Comparison of ENCODE assay signal across 10 mouse cellular contexts in the genomic region with DNA sequence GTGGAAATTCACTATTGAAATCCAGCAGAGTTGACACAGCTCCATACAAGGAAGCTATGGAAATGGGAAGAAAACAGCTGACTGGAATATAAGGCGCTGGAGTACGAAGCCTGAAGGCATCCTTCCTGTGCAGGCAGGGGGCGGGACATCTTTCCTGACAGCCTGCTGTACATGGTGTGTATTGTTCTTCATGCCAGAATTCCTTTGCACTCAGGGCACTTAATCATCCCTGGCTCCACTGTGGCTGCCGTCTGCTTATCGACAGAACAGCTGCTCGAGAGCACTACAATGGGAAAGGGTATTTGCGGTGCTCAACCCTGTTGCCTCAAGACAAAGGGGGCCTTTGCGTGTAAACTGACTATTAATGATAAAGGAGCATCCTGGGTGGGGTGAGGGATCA. TPM values are rescaled to one million over a fixed set of nuclear protein-coding genes. Genes with fewer than 3 reads are reported as not detected.
DNase-seq lines count a peak whose midpoint lies in the region; ATAC-seq and TF ChIP-seq lines count a peak whose summit lies in the region.
"Had no signal": no experiment of that assay in that cellular context is flagged by ENCODE, and none has a peak within 500 bp of the region (broad histone marks: within the 10 kb centered on the region; RNA-seq: fewer than 3 reads in every experiment).

No protein-coding gene starts in this region.

- no peaks in the 10 kb centered on the region for H3K4me1 ChIP-seq in intestine, embryonic 14.5 days (replicated peaks; ENCODE audit: control insufficient read depth, insufficient read depth, low read length)
- H3K4me1 ChIP-seq in intestine, postnatal 0 days (replicated peaks; ENCODE audit: control insufficient read depth, insufficient read depth, low read length), result no peaks in the 10 kb centered on the region
- H3K4me1 ChIP-seq in hindbrain, embryonic 16.5 days (ENCODE audit: control insufficient read depth, insufficient read depth, low read depth, low read length), result no peaks in the 10 kb centered on the region
- no peaks in the 10 kb centered on the region for H3K4me1 ChIP-seq in liver, embryonic 11.5 days (replicated peaks; ENCODE audit: control insufficient read depth, insufficient read depth, low read length)
- H3K4me1 ChIP-seq in thymus, adult 2 months (replicated peaks; ENCODE audit: control insufficient read depth, insufficient read depth, low read length), result no peaks in the 10 kb centered on the region
- H3K4me1 ChIP-seq: embryonic facial prominence, embryonic 15.5 days had no signal

- no peak overlapping the region for H3K4me2 ChIP-seq in intestine, embryonic 14.5 days (ENCODE audit: low read length)
- H3K4me2 ChIP-seq in intestine, postnatal 0 days (replicated peaks; ENCODE audit: low read depth), result no peak overlapping the region
- H3K4me2 ChIP-seq in hindbrain, embryonic 16.5 days (ENCODE audit: low read length), result no peak overlapping the region
- no peak overlapping the region for H3K4me2 ChIP-seq in liver, embryonic 11.5 days
- H3K4me2 ChIP-seq: embryonic facial prominence, embryonic 15.5 days had no signal

- WGBS in intestine, embryonic 14.5 days, result 21% methylated on average over 8 of the region's 8 CpGs
- WGBS in intestine, postnatal 0 days, result 33% methylated on average over 8 of the region's 8 CpGs
- 11% methylated on average over 8 of the region's 8 CpGs for WGBS in hindbrain, embryonic 16.5 days
- 49% methylated on average over 8 of the region's 8 CpGs for WGBS in liver, embryonic 11.5 days
- 79% methylated on average over 8 of the region's 8 CpGs for WGBS in thymus, adult 2 months

- H3K27me3 ChIP-seq in intestine, embryonic 14.5 days (replicated peaks; ENCODE audit: control insufficient read depth, insufficient read depth, low read length), result no peaks in the 10 kb centered on the region
- H3K27me3 ChIP-seq in intestine, postnatal 0 days (replicated peaks; ENCODE audit: control insufficient read depth, insufficient read depth, low read length), result no peaks in the 10 kb centered on the region
- H3K27me3 ChIP-seq in hindbrain, embryonic 16.5 days (replicated peaks; ENCODE audit: control insufficient read depth, insufficient read depth, low read length), result no peaks in the 10 kb centered on the region
- no peaks in the 10 kb centered on the region for H3K27me3 ChIP-seq in liver, embryonic 11.5 days (replicated peaks; ENCODE audit: control insufficient read depth, insufficient read depth, low read length)
- H3K27me3 ChIP-seq in thymus, adult 2 months (ENCODE audit: control insufficient read depth, insufficient read depth, low read length), result no peaks in the 10 kb centered on the region
- H3K27me3 ChIP-seq: embryonic facial prominence, embryonic 15.5 days had no signal

- DNase-seq in intestine, embryonic 14.5 days (ENCODE audit: low spot score), result no peak
- DNase-seq in embryo, embryonic 11 days, result peak; percentile 61
- DNase-seq in liver, embryonic 11.5 days (ENCODE audit: low spot score), result no peak
- DNase-seq in retina, postnatal 1 day, result peak; percentile 65
- DNase-seq in thymus, adult 2 months, result no peak

- no peak for TF ChIP-seq CTCF in intestine, postnatal 0 days (IDR thresholded peaks at IDR 0.05; ENCODE audit: low read depth)
- TF ChIP-seq CTCF in thymus, adult 2 months (IDR thresholded peaks at IDR 0.05; ENCODE audit: borderline replicate concordance, control insufficient read depth, extremely low read depth, insufficient read depth, low read length, poor library complexity), result no peak

- H3K27ac ChIP-seq in intestine, embryonic 14.5 days (ENCODE audit: low read depth), result no peak overlapping the region
- no peak overlapping the region for H3K27ac ChIP-seq in intestine, postnatal 0 days (ENCODE audit: low read depth, low read length)
- peak overlapping the region; percentile 29; the same call in 1 of the 2 replicates for H3K27ac ChIP-seq in hindbrain, embryonic 16.5 days (ENCODE audit: low read depth, low read length)
- H3K27ac ChIP-seq in liver, embryonic 11.5 days (ENCODE audit: low read depth, low read length), result no peak overlapping the region
- H3K27ac ChIP-seq in thymus, adult 2 months (ENCODE audit: control insufficient read depth, insufficient read depth, low read length), result no peak overlapping the region
- H3K27ac ChIP-seq: embryonic facial prominence, embryonic 15.5 days had no signal

- peak; percentile 36; the same call in 1 of the 2 replicates for ATAC-seq in intestine, embryonic 14.5 days (replicated peaks; ENCODE audit: low FRiP score, low TSS enrichment, low read depth)
- ATAC-seq in intestine, postnatal 0 days, result no peak
- peak; percentile 87 for ATAC-seq in hindbrain, embryonic 16.5 days
- ATAC-seq in liver, embryonic 11.5 days (replicated peaks; ENCODE audit: low FRiP score), result peak; percentile 49; the same call in 1 of the 2 replicates
- ATAC-seq in erythroblast, adult 5-6 weeks (replicated peaks; ENCODE audit: low FRiP score, poor library complexity, severe bottlenecking), result no peak

- no peak overlapping the region for H3K4me3 ChIP-seq in intestine, embryonic 14.5 days (ENCODE audit: low read depth, low read length)
- no peak overlapping the region for H3K4me3 ChIP-seq in intestine, postnatal 0 days (ENCODE audit: low read depth, low read length)
- H3K4me3 ChIP-seq in hindbrain, embryonic 16.5 days (ENCODE audit: low read length), result no peak overlapping the region
- no peak overlapping the region for H3K4me3 ChIP-seq in liver, embryonic 11.5 days (ENCODE audit: low read depth, low read length)
- H3K4me3 ChIP-seq in thymus, adult 2 months (ENCODE audit: control insufficient read depth, insufficient read depth, low read length), result no peak overlapping the region
- H3K4me3 ChIP-seq: embryonic facial prominence, embryonic 15.5 days; megakaryocyte, embryonic 14.5 days had no signal

- no peaks in the 10 kb centered on the region for H3K36me3 ChIP-seq in intestine, embryonic 14.5 days (ENCODE audit: control insufficient read depth, insufficient read depth, low read length)
- no peaks in the 10 kb centered on the region for H3K36me3 ChIP-seq in intestine, postnatal 0 days (ENCODE audit: control insufficient read depth, insufficient read depth)
- no peaks in the 10 kb centered on the region for H3K36me3 ChIP-seq in hindbrain, embryonic 16.5 days (ENCODE audit: control insufficient read depth, insufficient read depth, low read length)
- no peaks in the 10 kb centered on the region for H3K36me3 ChIP-seq in liver, embryonic 11.5 days (ENCODE audit: control insufficient read depth, insufficient read depth, low read length)
- no peaks in the 10 kb centered on the region for H3K36me3 ChIP-seq in thymus, adult 2 months (ENCODE audit: control insufficient read depth, insufficient read depth, low read length)
- H3K36me3 ChIP-seq: embryonic facial prominence, embryonic 15.5 days had no signal

- no peak overlapping the region for H3K9ac ChIP-seq in intestine, embryonic 14.5 days (ENCODE audit: low read length)
- H3K9ac ChIP-seq in intestine, postnatal 0 days (ENCODE audit: low read depth, low read length), result no peak overlapping the region
- H3K9ac ChIP-seq in hindbrain, embryonic 16.5 days (ENCODE audit: low read depth, low read length), result no peak overlapping the region
- H3K9ac ChIP-seq in liver, embryonic 11.5 days (ENCODE audit: low read depth, low read length), result no peak overlapping the region
- H3K9ac ChIP-seq: embryonic facial prominence, embryonic 15.5 days had no signal

- H3K9me3 ChIP-seq in intestine, embryonic 14.5 days (ENCODE audit: control insufficient read depth, low read length), result no peaks in the 10 kb centered on the region
- no peaks in the 10 kb centered on the region for H3K9me3 ChIP-seq in intestine, postnatal 0 days (ENCODE audit: control insufficient read depth)
- H3K9me3 ChIP-seq in hindbrain, embryonic 16.5 days (ENCODE audit: control insufficient read depth, low read length), result no peaks in the 10 kb centered on the region; the same call in 1 of the 2 replicates
- no peaks in the 10 kb centered on the region for H3K9me3 ChIP-seq in liver, embryonic 11.5 days (ENCODE audit: control insufficient read depth, low read length)
- H3K9me3 ChIP-seq: embryonic facial prominence, embryonic 15.5 days had no signal

- TF ChIP-seq POLR2A in thymus, adult 2 months (IDR thresholded peaks at IDR 0.05; ENCODE audit: control insufficient read depth, extremely low read depth, insufficient read depth, low read length, poor library complexity), result no peak

RNA-seq across cellular contexts. Expression of gene Ehd3, which starts 33.0 kb away (rescaled TPM):
- 6.8 and 7.4 TPM in 2 replicates for polyA plus RNA-seq in intestine, embryonic 14.5 days (2014; fragmentation: Nextera tagmentation; extraction: Ambion mirVana)
- 5.0 and 5.3 TPM in 2 replicates for polyA plus RNA-seq in intestine, postnatal 0 days (2015; fragmentation: Nextera tagmentation; extraction: Ambion mirVana)
- 26.5 and 29.8 TPM in 2 replicates for polyA plus RNA-seq in hindbrain, embryonic 16.5 days (2015; fragmentation: Nextera tagmentation; extraction: Ambion mirVana)
- polyA plus RNA-seq in liver, embryonic 11.5 days (2014; fragmentation: Nextera tagmentation; extraction: Ambion mirVana), result 42.2 and 44.4 TPM in 2 replicates
- 0.42 and 2.3 TPM in 2 replicates for total RNA-seq in erythroblast, adult 5-6 weeks (2015; ENCODE audit: low replicate concordance)
- 1.6 TPM in 1 of 2 replicates, not detected in the other for total RNA-seq in erythroblast, adult 5-6 weeks (2017; ENCODE audit: low replicate concordance)
- polyA plus RNA-seq in thymus, adult 2 months (2012; rRNA removed), result 45.0 and 46.0 TPM in 2 replicates

Comparison
In these comparisons a context has a peak if more than half of its experiments do, and no peak if none do; other contexts are left out.
1. ATAC-seq: peak in intestine, embryonic 14.5 days (single experiment), hindbrain, embryonic 16.5 days (single experiment) and liver, embryonic 11.5 days (single experiment); none in intestine, postnatal 0 days (single experiment) and erythroblast, adult 5-6 weeks (single experiment).
2. DNase-seq: peak in embryo, embryonic 11 days (single experiment) and retina, postnatal 1 day (single experiment); none in intestine, embryonic 14.5 days (single experiment), liver, embryonic 11.5 days (single experiment) and thymus, adult 2 months (single experiment).